Mouse (Mus musculus): ENCODE results near the gene Pbxip1.

Gene Pbxip1

GRCm38 (mm10) chr3:89436176-89437113 lies at the start of gene Pbxip1:
Gene Pbxip1 (plus strand): TSS chr3:89436706.
- no peak for DNase-seq (ENCODE audit: low spot score in 2 of 2)

DNA sequence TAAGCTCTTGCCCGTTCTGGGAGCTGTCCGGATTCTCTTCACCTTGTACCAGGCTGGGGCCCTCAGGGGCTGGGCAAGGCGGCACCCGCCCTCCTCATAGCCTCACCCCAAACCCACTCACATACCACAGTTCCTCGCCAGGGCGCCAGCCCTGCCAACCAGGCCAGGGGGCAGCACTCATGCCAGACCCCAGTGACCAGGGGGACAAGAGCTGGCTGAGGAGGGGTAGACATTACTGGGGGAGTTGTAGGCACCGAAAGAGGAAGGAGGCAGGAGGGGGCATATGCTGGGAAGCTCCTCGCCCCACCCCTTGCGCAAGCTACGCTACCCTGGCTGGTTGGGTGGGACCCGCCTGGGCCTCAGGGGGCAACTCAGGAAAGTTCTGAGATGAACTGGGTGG lies 48.9 kb upstream of the Pbxip1 start:
- DNase-seq (ENCODE audit: low spot score in 2 of 2): no peak

GRCm38 (mm10) chr3:89388134-89388881 lies 48.2 kb upstream of the Pbxip1 start:
- peak in 1 of 2 experiments; percentile 33 for DNase-seq (ENCODE audit: low spot score in 2 of 2)

GRCm38 (mm10) chr3:89388901-89389740 lies 47.4 kb upstream of the Pbxip1 start:
- DNase-seq (ENCODE audit: low spot score in 2 of 2): peak in 1 of 2 experiments; percentile 34

DNA sequence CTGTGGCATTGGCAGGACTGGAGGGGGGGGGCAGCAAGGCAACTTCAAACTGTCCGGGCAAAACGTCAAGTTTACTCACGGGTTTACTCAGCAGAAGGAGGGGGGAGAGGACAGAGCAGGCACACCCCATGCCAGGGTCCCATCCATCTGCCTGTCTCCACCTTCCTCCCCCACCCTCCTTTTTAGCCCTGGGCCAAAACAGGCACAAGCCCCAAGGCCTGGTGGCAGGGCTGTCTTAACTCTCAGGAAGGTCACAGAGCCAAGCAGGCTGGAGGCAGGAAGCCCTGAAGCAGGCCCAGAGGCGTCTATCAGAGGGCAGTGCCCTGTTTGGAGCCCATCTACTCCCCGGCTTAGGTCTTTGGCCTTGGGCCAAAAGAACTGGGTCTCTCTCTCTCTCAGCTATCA lies 46.4 kb upstream of the Pbxip1 start:
- DNase-seq (ENCODE audit: low spot score in 2 of 2): no peak

DNA sequence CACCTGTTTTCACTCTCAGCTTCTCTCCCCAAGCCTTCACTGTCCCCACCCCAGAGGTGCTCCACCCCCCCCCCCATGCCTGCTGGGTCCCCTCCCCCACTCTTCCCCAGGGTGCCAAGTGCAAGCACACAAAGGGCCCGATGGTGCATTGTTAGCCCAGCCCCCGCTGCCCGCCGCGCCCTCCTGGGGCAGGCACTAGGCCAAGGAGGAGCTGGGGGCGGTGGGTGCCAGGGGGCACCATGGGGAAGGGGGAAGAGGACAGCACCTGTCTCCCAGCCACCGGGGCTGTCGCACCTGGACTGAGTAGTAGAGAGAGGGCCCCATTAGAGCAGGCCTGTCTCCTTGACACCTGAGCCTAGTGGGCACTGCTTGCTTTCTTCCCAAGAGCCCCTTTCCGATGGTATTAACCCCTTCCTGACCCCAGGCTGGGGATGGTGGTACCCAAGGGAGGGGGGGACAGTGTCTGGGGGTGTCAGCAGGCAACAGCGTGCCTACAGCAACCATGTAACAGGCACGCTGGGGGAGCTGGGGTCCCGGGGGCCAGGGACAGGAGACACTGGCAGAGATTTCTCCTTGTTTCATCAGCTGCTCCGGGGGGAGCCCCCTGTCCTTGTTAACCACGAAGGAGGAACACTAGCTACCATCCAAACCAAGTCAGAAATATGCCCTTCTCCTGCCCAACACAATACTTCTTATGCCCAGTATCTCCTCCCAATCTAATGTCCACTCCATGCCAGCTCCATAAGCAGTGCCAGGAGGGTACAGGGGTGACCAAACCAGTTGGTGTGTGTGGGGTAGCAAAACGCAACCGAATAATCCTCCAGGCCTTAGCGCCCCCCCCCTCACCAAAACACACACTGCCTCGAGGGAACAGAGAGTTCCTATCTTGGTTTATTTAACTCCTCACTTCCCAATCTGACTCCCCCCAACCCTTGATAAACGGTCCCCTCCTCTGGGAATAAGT lies 45.5 kb upstream of the Pbxip1 start:
- DNase-seq (ENCODE audit: low spot score in 2 of 2): no peak

- DNase-seq (ENCODE audit: low spot score in 2 of 2): peak in 1 of 2 experiments; percentile 34
Measured at GRCm38 (mm10) chr3:89391663-89392511, 44.6 kb upstream of the Pbxip1 start.

GRCm38 (mm10) chr3:89392871-89393311 lies 43.6 kb upstream of the Pbxip1 start:
- no peak for DNase-seq (ENCODE audit: low spot score in 2 of 2)

DNA sequence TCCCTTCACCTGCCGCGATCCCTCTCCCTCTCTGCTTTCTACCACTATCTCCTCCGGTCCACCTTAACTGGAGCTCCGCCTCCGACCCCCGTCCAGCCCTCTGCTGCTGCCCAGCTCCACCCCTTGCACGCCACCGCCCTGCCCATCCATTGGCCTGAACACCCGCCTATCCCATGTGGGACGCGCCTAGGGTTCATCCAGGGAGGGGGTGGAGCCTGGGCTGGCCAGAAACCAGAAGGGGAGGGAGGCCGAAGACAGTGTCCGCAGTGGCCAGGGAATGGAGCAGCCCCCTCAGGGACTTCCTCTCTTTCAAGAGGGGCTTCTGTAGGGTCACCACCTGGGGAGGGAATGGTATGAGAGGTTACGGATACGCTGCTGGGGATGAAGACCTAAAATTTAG lies 42.9 kb upstream of the Pbxip1 start:
- DNase-seq (ENCODE audit: low spot score in 2 of 2): peak; percentile 94 to 95

- DNase-seq (ENCODE audit: low spot score in 2 of 2): peak; percentile 44 to 51
Measured at GRCm38 (mm10) chr3:89394006-89394893, 42.3 kb upstream of the Pbxip1 start, which contains the start of gene Zbtb7b. Gene Zbtb7b (minus strand): TSS chr3:89394776.

DNA sequence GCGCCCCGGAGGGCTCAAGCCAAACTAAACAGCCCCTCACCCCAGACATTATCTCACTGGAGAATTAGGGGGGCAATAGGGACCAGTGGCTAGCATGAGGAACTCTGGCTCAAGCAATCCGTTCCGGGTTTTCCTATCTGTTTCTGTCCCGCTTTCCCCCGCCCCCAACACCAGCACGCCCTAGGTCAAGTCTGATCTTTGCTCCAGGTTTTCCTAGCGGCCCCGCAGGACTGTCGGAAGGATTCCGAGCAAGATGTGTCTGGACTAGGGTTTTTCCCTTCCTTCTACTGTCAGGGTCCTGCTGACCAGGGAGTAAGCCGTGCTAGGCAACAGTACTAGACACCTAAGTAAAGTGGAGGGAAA lies 41.6 kb upstream of the Pbxip1 start:
- peak in 1 of 2 experiments; percentile 55 for DNase-seq (ENCODE audit: low spot score in 2 of 2)

- DNase-seq (ENCODE audit: low spot score in 2 of 2): no peak
Measured at GRCm38 (mm10) chr3:89395419-89395805, 41.1 kb upstream of the Pbxip1 start.

- peak; percentile 48 to 64 for DNase-seq (ENCODE audit: low spot score in 2 of 2)
Measured at GRCm38 (mm10) chr3:89395806-89396653, 40.5 kb upstream of the Pbxip1 start.

DNA sequence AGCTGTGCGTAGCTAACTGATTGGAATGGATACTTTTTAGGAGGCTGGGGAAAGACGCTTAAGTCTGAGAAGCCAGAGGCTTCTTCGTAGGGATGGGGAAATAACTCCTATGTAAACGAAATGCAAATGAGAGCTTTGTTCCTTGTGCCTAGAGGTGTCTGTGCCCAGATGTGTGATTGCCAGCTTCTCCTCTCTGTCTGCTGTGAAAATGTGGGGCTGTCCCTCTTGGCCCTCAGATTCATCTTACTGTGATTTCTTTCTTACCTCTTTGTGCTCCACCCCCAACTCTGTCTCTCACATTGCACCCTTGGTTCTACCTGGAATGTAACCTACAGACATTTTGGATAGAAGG lies 39.9 kb upstream of the Pbxip1 start:
- DNase-seq (ENCODE audit: low spot score in 2 of 2): no peak

DNA sequence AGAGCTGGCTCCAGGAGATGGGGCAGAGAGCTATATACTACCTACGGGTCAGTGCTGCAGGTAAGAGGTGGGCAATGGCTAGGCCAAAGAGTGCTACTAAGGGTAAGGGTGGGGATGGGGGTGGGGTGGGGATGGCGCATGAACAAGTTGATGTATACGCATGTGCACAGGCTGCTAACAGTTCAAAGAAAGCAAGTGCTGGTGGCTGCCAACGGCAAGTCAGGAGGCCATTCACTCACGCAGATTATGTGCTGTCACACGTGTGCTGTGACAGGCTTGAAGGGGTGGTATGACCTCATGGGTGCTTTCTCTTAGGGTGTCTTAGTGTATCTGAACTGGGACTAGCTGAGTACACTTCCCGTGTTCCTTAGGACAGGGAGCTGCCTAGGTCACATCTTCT lies 35.2 kb upstream of the Pbxip1 start:
- DNase-seq (ENCODE audit: low spot score in 2 of 2): no peak

- DNase-seq (ENCODE audit: low spot score in 2 of 2): no peak
Measured at GRCm38 (mm10) chr3:89402693-89403092, 33.8 kb upstream of the Pbxip1 start, which contains the start of gene Lenep. Gene Lenep (minus strand): TSS chr3:89402793.

DNA sequence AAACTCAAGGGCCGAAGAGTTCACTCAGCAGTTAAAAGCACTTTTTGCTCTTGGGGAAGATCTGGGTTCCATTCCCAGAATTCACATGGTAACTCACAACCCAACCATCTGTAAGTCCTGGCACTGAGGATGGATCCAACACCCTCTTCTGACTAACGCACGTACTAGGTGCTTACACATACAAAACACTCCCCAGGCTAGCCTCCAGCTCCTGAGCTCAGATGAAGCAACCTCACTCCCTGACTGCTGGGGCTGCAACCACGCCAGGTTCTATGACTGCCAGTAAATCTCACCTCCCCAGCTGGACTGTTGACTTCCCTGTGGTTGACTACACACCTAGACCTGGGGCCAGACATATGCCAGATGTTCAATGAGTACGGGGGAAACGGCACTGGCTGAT lies 29.6 kb upstream of the Pbxip1 start:
- no peak for DNase-seq (ENCODE audit: low spot score in 2 of 2)

- no peak for DNase-seq (ENCODE audit: low spot score in 2 of 2)
Measured at GRCm38 (mm10) chr3:89408448-89408847, 28.1 kb upstream of the Pbxip1 start.

All from right cerebral cortex, adult 2 months (tissue).